Mouse (Mus musculus) heart, postnatal 0 days (tissue): ENCODE results near the gene Srp72. TPM values are rescaled to one million over a fixed set of nuclear protein-coding genes. Genes with fewer than 3 reads are reported as not detected.
A peak's percentile ranks its signal among the peaks of the same experiment; 100 is the strongest.

Experiments
- ATAC-seq: fragments of 200-750 bp; cut with Nextera tagmentation; 2 replicates; pipeline ENCODE4 v1.8.0; 2017; ENCODE audit warnings: low read depth, moderate number of reproducible peaks, moderate library complexity; ENCODE audit not compliant: insufficient read depth
- DNase-seq: peaks from one replicate; pipeline ENCODE4 v3.0.0-alpha.2; 2016; ENCODE audit warnings: low spot score
- H3K27ac ChIP-seq: fragments of 300-500 bp; sonication (generic); 2 replicates; pipeline ENCODE4 v1.5.1; 2014; ENCODE audit warnings: low read depth, mild to moderate bottlenecking
- H3K27me3 ChIP-seq: fragments of 300-500 bp; sonication (generic); 2 replicates; pipeline ENCODE4 v1.6.1; 2014; ENCODE audit warnings: low read length, mixed read lengths; ENCODE audit not compliant: control insufficient read depth, insufficient read depth
- H3K36me3 ChIP-seq: fragments of 300-500 bp; sonication (generic); replicated peaks from 2 replicates; pipeline ENCODE4 v1.6.1; 2014; ENCODE audit warnings: low read length, mixed read lengths; ENCODE audit not compliant: control insufficient read depth, insufficient read depth
- H3K4me1 ChIP-seq: fragments of 300-500 bp; sonication (generic); 2 replicates; pipeline ENCODE4 v1.6.1; 2014; ENCODE audit warnings: antibody characterized with exemption; ENCODE audit not compliant: control insufficient read depth, insufficient read depth
- H3K4me2 ChIP-seq: fragments of 300-500 bp; sonication (generic); 2 replicates; pipeline ENCODE4 v1.6.1; 2014; ENCODE audit warnings: low read depth, mild to moderate bottlenecking, low read length, moderate library complexity
- H3K4me3 ChIP-seq: fragments of 300-500 bp; sonication (generic); 2 replicates; pipeline ENCODE4 v1.5.1; 2014; ENCODE audit warnings: low read depth, low read length
- H3K9ac ChIP-seq: fragments of 300-500 bp; sonication (generic); replicated peaks from 2 replicates; pipeline ENCODE4 v1.6.1; 2014; ENCODE audit warnings: low read depth, low read length, mixed read lengths
- H3K9me3 ChIP-seq: fragments of 300-500 bp; sonication (generic); replicated peaks from 2 replicates; pipeline ENCODE4 v1.6.1; 2016; ENCODE audit warnings: low read length; ENCODE audit not compliant: control insufficient read depth
- CTCF ChIP-seq: IDR thresholded peaks from 2 replicates; pipeline ENCODE4 v1.5.1; 2016; ENCODE audit warnings: antibody characterized with exemption, control low read depth, low read depth
- EP300 ChIP-seq: IDR thresholded peaks from 2 replicates; pipeline ENCODE4 v1.6.1; 2016; ENCODE audit warnings: antibody characterized with exemption, low read depth
- WGBS: fragments of 180-500 bp; shearing (Covaris S2); extraction: QIAGEN DNeasy Blood & Tissue Kit; methylation state at CpG from one replicate; pipeline ENCODE4 v1.1.7; 2014; 5-methylcytosine and 5-hydroxymethylcytosine counted together
- polyA plus RNA-seq: library from polyadenylated mRNA; unstranded; fragments of >200 nt; fragmentation: Nextera tagmentation; extraction: Ambion mirVana; gene quantifications from 2 replicates; pipeline ENCODE4 v1.2.1, GENCODE M21; 2015
- total RNA-seq: library from RNA; depleted of rRNA; stranded (reverse); fragments of >200 nt; gene quantifications from 2 replicates; pipeline ENCODE4 v1.2.3, GENCODE M21; 2014; ENCODE audit warnings: low replicate concordance

Srp72 gene
- total and polyA plus RNA-seq, 2 experiments from 2014 or later: 36.3 to 37.8 TPM

DNA sequence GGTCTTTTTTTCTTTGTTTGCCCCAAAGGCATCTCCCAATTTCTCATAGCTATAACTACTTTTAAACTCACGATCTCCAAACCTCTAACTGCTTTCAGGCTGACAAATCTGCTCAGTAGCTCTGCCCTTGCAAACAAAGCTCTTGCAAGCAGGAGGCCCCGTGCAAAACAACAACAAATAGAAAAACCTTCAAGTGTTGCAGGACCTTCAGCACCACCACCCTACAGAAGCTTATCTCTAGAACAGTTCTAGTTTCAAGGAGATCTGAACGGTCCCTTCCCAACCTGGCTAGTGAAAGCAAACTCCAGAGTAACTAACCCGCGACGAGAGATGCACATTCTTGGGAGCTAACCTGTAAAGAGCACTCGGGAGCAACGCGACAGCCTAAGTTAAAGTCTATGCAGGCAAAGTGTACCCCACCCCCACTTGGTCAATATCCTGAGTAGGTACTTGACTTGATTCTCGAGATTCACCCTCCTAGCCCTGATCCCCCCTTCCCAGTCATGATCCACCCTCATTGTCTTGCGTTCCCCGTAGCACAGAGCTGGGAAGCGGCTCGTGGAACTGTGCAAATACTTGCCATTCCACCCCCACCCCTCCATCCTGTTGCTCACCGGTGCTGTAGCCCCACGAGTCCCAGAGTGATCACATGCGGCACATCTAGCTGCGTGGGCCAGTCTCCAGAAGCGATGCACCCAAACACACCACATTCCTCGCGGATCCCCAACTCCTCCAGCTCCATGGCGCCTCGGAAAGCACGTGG is 24.0 kb upstream of the Srp72 start:
- Histone ChIP-seq H3K4me1 (peaks cover 54% of the 10 kb centered on the region), H3K36me3 (no peaks in the 10 kb centered on the region), H3K27me3 (no peaks in the 10 kb centered on the region), H3K27ac (peak overlapping the region; percentile 88), H3K9me3 (no peaks in the 10 kb centered on the region), H3K4me2 (peak overlapping the region; percentile 81), H3K9ac (peak overlapping the region; percentile 49), H3K4me3 (peak overlapping the region; percentile 93)
- TF ChIP-seq CTCF (no peak), EP300 (0 out of 2 replicates have a peak, but pooled peaks have one; percentile 0)
- WGBS: 2% methylated on average over 24 of the region's 24 CpGs
- DNase-seq: no peak
- ATAC-seq: no peak; the same call in 1 of the 2 replicates

- Histone ChIP-seq H3K9me3 (no peaks in the 10 kb centered on the region), H3K4me1 (peaks cover 46% of the 10 kb centered on the region), H3K4me3 (peak within 1 kb of the TSS; percentile 93), H3K9ac (peak within 1 kb of the TSS; percentile 74), H3K27ac (peak within 1 kb of the TSS; percentile 88), H3K27me3 (no peaks in the 10 kb centered on the region), H3K36me3 (peaks cover 2% of the 10 kb centered on the region), H3K4me2 (peak within 1 kb of the TSS; percentile 81)
- DNase-seq: peak; percentile 100
- under 1% methylated on average over 81 of the region's 81 CpGs for WGBS
- peak; percentile 95 for ATAC-seq
- TF ChIP-seq EP300 (peak; percentile 57; the same call in 1 of the 2 replicates), CTCF (no peak)
These were observed 23.1 kb upstream of the Srp72 start, which contains the start of the genes Paics and Ppat for GRCm38 (mm10) chr5:76951106-76952027. TSS of gene Paics (plus strand) at chr5:76951307. TSS of gene Ppat (minus strand) at chr5:76951578.

DNA sequence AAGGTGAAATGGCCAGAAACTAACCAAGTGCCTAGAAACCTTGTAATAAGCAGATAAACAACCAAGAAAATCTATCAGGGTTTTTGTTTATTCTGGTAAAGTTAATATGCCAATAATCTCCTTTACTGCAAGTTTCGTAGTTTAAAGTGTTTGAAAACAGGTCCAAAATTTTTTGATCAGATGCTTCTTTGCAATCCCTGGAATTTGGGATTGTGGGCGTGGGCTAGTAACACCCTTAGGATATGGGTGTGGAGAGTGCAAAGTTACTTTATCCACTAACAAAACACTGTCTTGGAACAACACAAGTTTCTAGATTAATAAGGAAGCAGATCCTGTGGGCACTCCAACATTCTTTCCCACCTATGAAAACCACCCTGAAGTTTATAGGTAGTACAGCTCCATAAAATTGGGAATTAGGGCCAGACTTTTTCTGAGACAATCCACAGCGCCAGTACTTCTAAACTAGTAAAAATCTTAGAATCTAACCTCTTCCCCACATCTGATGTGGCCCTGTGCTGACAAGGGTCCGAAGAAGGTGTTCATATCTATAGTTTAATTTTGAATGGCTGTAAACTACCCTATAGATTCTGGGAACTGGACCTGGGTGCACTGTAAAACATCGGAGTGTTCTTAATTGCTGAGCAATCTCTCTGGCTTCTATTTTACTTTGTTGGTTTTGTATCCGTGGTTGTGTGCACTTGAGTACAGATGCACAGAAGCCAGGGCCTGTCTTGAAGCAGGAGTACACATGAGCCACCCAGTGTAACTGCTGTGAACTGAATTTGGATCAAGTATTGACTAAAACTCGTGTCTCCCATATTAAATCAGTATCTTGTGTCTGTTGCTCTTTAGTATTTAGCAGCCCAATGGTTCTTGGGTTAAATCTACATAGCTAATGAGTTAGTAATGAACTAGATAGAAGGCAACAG is 22.1 kb upstream of the Srp72 start:
- Histone ChIP-seq H3K4me3 (peak overlapping the region; percentile 93), H3K9ac (peak overlapping the region; percentile 74), H3K36me3 (peaks cover 12% of the 10 kb centered on the region), H3K9me3 (no peaks in the 10 kb centered on the region), H3K4me1 (peaks cover 36% of the 10 kb centered on the region), H3K27me3 (no peaks in the 10 kb centered on the region), H3K27ac (peak overlapping the region; percentile 88), H3K4me2 (peak overlapping the region; percentile 81)
- ATAC-seq: no peak
- DNase-seq: no peak
- 6% methylated on average over 7 of the region's 7 CpGs for WGBS
- TF ChIP-seq CTCF: no peak

DNA sequence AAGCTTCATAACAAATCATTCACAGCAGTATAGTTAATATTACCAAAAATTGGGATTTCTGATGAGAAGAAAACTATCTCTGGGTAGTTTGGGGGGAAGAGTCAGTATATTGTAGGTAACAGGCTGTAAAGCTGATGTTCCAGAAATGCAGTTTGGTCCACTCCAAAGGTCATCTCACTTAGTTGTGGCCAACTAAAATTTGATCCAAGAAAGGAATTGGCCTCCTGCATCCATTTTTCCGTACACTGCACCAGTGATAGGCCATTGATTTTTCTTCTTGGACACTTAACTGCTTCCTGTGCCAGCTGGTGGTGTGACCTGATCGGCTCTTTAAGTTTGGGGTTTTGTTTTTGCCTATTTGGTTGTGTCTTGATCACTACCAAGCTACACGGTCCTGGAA is 20.7 kb upstream of the Srp72 start:
- Histone ChIP-seq H3K27me3 (no peaks in the 10 kb centered on the region), H3K9ac (no peak overlapping the region), H3K4me2 (no peak overlapping the region), H3K27ac (no peak overlapping the region), H3K4me3 (no peak overlapping the region), H3K4me1 (peaks cover 24% of the 10 kb centered on the region), H3K36me3 (peaks cover 25% of the 10 kb centered on the region), H3K9me3 (no peaks in the 10 kb centered on the region)
- WGBS: 56% methylated on average over 3 of the region's 3 CpGs
- DNase-seq (no peak), ATAC-seq (no peak)
- no peak for TF ChIP-seq EP300
- no peak for TF ChIP-seq CTCF
